Mouse (Mus musculus): ENCODE results near the gene Rhbdd2. TPM values are rescaled to one million over a fixed set of nuclear protein-coding genes. Genes with fewer than 3 reads are reported as not detected.
"Not testable (repeated sequence)": the region's sequence is repeated elsewhere in the genome, so short reads cannot be mapped to it uniquely, and the experiment has no call there.

The Rhbdd2 gene
- polyA plus RNA-seq (2015; fragmentation: Nextera tagmentation; extraction: Ambion mirVana), result 33.9 and 42.3 TPM in 2 replicates

DNA sequence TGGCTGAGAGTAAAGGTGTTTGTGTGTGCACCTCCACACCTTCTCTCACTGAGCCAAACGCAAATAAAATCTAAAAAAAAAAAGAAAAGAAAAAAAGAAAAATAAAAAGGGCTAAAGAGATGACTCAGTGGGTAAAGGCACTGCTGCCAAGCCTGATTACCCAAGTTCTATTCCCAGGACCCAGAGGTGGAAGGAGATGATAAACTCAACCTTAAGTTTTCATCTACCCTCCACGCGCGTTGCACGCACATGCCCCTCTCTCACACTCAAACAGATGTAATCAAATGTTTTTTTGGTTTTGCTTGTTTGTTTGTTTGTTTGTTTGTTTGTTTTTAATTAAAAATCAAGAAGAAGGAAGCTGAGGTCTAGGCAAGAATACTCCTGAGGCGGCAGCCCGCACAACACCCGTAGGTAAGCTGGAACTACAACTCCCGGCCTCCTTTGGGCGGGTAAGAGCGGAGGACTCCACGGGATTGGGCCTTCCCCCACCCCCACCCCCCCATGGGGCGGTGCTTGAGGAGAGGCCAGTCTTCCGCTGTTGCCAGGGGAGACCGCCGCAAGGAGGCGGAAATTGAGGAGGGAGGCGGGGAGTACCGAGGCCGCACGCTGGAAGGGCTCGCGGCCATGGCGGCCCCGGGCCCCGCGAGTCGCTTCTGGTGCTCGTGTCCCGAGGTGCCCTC, at the start of gene Rhbdd2:
Gene Rhbdd2, plus strand, starts transcription at position 502 of the 680 bp plus-strand sequence.
- peak within 1 kb of the TSS; percentile 79 for H3K9ac ChIP-seq
- WGBS, result 11% methylated on average over 30 of the region's 30 CpGs
- H3K9me3 ChIP-seq, result no peaks in the 10 kb centered on the region
- peak within 1 kb of the TSS; percentile 87 for H3K27ac ChIP-seq
- peak within 1 kb of the TSS; percentile 93 for H3K4me3 ChIP-seq (replicated peaks)
- no peaks in the 10 kb centered on the region for H3K4me1 ChIP-seq (replicated peaks)
- H3K27me3 ChIP-seq (replicated peaks), result no peaks in the 10 kb centered on the region
- H3K36me3 ChIP-seq, result peaks cover 6% of the 10 kb centered on the region
- peak within 1 kb of the TSS; percentile 77 for H3K4me2 ChIP-seq (replicated peaks)
- ATAC-seq, result peak; percentile 100

- Histone ChIP-seq H3K27ac (no peak overlapping the region), H3K9me3 (no peaks in the 10 kb centered on the region), H3K27me3 (replicated peaks) (no peaks in the 10 kb centered on the region), H3K4me3 (replicated peaks) (no peak overlapping the region), H3K36me3 (no peaks in the 10 kb centered on the region), H3K4me2 (replicated peaks) (no peak overlapping the region), H3K4me1 (replicated peaks) (no peaks in the 10 kb centered on the region), H3K9ac (no peak overlapping the region)
- WGBS, result 85% methylated on average over 8 of the region's 8 CpGs
- ATAC-seq, result no peak; the same call in 1 of the 2 replicates
Observed at GRCm38 (mm10) chr5:135585691-135586090, 46.7 kb upstream of the Rhbdd2 start.

- Histone ChIP-seq H3K27ac (no peak overlapping the region), H3K9me3 (no peaks in the 10 kb centered on the region), H3K9ac (no peak overlapping the region), H3K27me3 (replicated peaks) (no peaks in the 10 kb centered on the region), H3K4me1 (replicated peaks) (no peaks in the 10 kb centered on the region), H3K4me2 (replicated peaks) (no peak overlapping the region), H3K4me3 (replicated peaks) (no peak overlapping the region), H3K36me3 (no peaks in the 10 kb centered on the region)
- ATAC-seq, result no peak
- 73% methylated on average over 4 of the region's 4 CpGs for WGBS
Observed at GRCm38 (mm10) chr5:135587764-135588163, 44.7 kb upstream of the Rhbdd2 start.

GRCm38 (mm10) chr5:135589996-135590784, 42.2 kb upstream of the Rhbdd2 start:
- WGBS, result 79% methylated on average over 12 of the region's 12 CpGs
- Histone ChIP-seq H3K9ac (no peak overlapping the region), H3K4me3 (replicated peaks) (no peak overlapping the region), H3K27me3 (replicated peaks) (no peaks in the 10 kb centered on the region), H3K9me3 (no peaks in the 10 kb centered on the region), H3K27ac (no peak overlapping the region), H3K4me2 (replicated peaks) (no peak overlapping the region), H3K4me1 (replicated peaks) (no peaks in the 10 kb centered on the region), H3K36me3 (no peaks in the 10 kb centered on the region)
- peak; percentile 67; the same call in 1 of the 2 replicates for ATAC-seq

- H3K9ac ChIP-seq; H3K9me3 ChIP-seq; H3K27me3 ChIP-seq (replicated peaks); H3K27ac ChIP-seq; ATAC-seq; H3K4me3 ChIP-seq (replicated peaks); H3K4me2 ChIP-seq (replicated peaks); H3K36me3 ChIP-seq; H3K4me1 ChIP-seq (replicated peaks): not testable (repeated sequence)
- WGBS, result no CpG with 5 or more reads among the region's 1 CpGs
Observed at GRCm38 (mm10) chr5:135604643-135605042, 27.8 kb upstream of the Rhbdd2 start.

DNA sequence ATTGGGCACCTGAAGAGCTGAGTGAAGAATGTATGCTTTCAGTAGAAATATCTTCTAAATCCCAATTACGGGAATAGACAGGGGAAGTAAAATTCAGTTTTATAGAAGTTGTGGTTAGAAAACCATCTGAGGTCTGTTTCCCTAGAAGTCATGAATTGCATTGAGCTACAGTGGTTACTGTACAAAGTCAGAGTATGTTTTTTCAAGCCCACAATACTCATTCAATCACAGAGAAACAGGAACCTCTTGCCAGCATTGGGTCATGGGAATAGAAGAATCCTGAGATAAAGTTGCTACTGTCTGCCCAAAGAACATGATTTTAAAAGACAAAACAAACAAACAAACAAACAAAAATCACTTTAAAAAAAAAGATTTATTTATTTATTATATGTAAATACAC, 25.7 kb upstream of the Rhbdd2 start:
- not testable (repeated sequence) for H3K27me3 ChIP-seq (replicated peaks); H3K4me3 ChIP-seq (replicated peaks); H3K27ac ChIP-seq; H3K9me3 ChIP-seq; H3K4me2 ChIP-seq (replicated peaks); H3K4me1 ChIP-seq (replicated peaks); H3K36me3 ChIP-seq; H3K9ac ChIP-seq; ATAC-seq
- no CpG with 5 or more reads among the region's 1 CpGs for WGBS

- H3K9me3 ChIP-seq, result no peaks in the 10 kb centered on the region
- no peak overlapping the region for H3K27ac ChIP-seq
- H3K36me3 ChIP-seq, result no peaks in the 10 kb centered on the region
- no peak overlapping the region for H3K9ac ChIP-seq
- H3K4me1 ChIP-seq (replicated peaks), result no peaks in the 10 kb centered on the region
- WGBS, result 59% methylated on average over 1 of the region's 1 CpGs
- no peak for ATAC-seq
- H3K27me3 ChIP-seq (replicated peaks), result no peaks in the 10 kb centered on the region
- H3K4me3 ChIP-seq (replicated peaks), result no peak overlapping the region
- H3K4me2 ChIP-seq (replicated peaks), result no peak overlapping the region
Observed at GRCm38 (mm10) chr5:135607581-135607980, 24.8 kb upstream of the Rhbdd2 start.

- Histone ChIP-seq H3K4me3 (replicated peaks) (no peak overlapping the region), H3K9me3 (no peaks in the 10 kb centered on the region), H3K4me1 (replicated peaks) (no peaks in the 10 kb centered on the region), H3K4me2 (replicated peaks) (no peak overlapping the region), H3K36me3 (no peaks in the 10 kb centered on the region), H3K27ac (no peak overlapping the region), H3K9ac (no peak overlapping the region), H3K27me3 (replicated peaks) (no peaks in the 10 kb centered on the region)
- peak; percentile 36; the same call in 1 of the 2 replicates for ATAC-seq
- 52% methylated on average over 4 of the region's 4 CpGs for WGBS
Observed at GRCm38 (mm10) chr5:135609794-135610193, 22.6 kb upstream of the Rhbdd2 start.

GRCm38 (mm10) chr5:135619741-135620140, 12.7 kb upstream of the Rhbdd2 start:
- not testable (repeated sequence) for H3K4me1 ChIP-seq (replicated peaks); H3K9ac ChIP-seq; H3K4me2 ChIP-seq (replicated peaks); H3K9me3 ChIP-seq; H3K4me3 ChIP-seq (replicated peaks); H3K27ac ChIP-seq; ATAC-seq; H3K36me3 ChIP-seq; H3K27me3 ChIP-seq (replicated peaks)
- 87% methylated on average over 10 of the region's 10 CpGs for WGBS

DNA sequence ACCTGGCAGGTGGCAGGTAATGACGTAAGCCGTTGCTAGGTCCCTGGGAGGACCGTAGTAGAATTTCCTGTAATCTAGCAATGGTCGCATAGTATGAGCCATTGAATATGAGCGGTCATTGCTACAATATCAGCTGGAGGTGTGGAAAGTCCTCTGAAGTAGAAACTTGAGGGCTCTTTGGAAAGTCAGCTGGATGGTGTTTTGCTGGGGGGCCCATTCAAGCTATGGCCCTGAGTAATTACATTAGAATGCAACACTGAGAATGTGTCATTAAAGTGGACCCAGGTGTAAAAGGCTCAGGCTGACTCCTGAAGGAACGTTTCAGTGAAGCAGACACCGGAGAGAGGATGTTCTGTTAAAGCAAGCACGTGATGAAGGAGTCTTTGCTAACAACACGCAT, 11.9 kb upstream of the Rhbdd2 start:
- H3K9me3 ChIP-seq, result no peaks in the 10 kb centered on the region
- H3K4me2 ChIP-seq (replicated peaks), result no peak overlapping the region
- no peak overlapping the region for H3K27ac ChIP-seq
- H3K27me3 ChIP-seq (replicated peaks), result no peaks in the 10 kb centered on the region
- no peak overlapping the region for H3K4me3 ChIP-seq (replicated peaks)
- ATAC-seq, result no peak
- H3K36me3 ChIP-seq, result no peaks in the 10 kb centered on the region
- WGBS, result 84% methylated on average over 9 of the region's 9 CpGs
- H3K9ac ChIP-seq, result no peak overlapping the region
- H3K4me1 ChIP-seq (replicated peaks), result no peaks in the 10 kb centered on the region

DNA sequence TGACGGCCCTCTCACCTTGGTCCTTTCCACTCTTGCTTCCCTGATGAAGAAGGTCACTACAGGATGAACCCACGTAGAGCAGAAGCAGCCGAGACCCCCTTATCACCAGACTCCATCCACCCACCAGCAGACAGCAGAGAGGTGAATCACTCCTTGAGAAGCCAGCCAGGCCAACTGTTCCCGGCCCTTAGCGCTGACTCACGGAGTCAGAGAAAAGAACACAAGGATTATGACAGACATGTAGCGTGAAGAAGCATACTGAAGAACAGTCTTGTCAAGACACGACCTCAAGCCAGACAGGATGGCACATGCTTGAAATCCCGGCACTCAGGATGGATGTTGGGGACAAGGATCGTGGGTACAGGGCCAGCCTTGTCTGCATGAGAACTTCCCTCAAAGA, 10.7 kb upstream of the Rhbdd2 start:
- 78% methylated on average over 10 of the region's 10 CpGs for WGBS
- ATAC-seq, result no peak
- Histone ChIP-seq H3K27ac (no peak overlapping the region), H3K4me1 (replicated peaks) (no peaks in the 10 kb centered on the region), H3K4me3 (replicated peaks) (no peak overlapping the region), H3K9ac (no peak overlapping the region), H3K4me2 (replicated peaks) (no peak overlapping the region), H3K9me3 (no peaks in the 10 kb centered on the region), H3K27me3 (replicated peaks) (no peaks in the 10 kb centered on the region), H3K36me3 (no peaks in the 10 kb centered on the region)

DNA sequence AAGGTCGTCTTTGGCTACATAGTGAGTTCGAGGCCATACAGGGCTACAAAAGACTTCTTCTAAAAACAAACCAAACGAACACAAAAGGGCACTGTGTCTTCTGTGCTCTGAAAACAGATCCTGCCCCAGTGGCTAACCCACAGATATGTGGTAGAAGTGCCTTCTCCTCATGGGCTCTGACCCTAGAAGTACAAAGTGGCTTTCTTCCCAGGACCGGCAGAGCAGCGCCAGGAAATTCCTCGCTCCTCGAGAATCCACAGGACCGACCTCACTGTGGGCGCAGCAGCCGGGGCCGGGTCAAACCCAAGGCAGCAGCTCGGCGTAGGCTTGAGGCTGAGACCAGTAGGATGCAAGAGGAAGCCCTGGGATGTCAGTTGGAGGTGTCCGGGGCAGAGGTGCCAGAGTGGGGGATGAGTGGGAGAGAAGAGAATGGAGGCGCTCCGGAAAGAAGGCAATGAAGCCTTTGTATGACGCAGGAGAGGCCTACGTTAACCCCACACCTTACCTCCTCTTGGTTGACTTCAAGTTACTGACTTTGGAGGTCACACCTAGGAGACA, 9.3 kb upstream of the Rhbdd2 start:
- WGBS, result 81% methylated on average over 18 of the region's 18 CpGs
- Histone ChIP-seq H3K4me1 (replicated peaks) (no peaks in the 10 kb centered on the region), H3K9ac (no peak overlapping the region), H3K27me3 (replicated peaks) (no peaks in the 10 kb centered on the region), H3K4me2 (replicated peaks) (no peak overlapping the region), H3K9me3 (no peaks in the 10 kb centered on the region), H3K27ac (no peak overlapping the region), H3K4me3 (replicated peaks) (no peak overlapping the region), H3K36me3 (no peaks in the 10 kb centered on the region)
- ATAC-seq, result no peak

Measured in intestine, embryonic 15.5 days (tissue).